Mouse (Mus musculus) adrenal gland (tissue): ENCODE data around the gene Zbtb16.

Experiments used
- intact Hi-C: fragments of 180-260 bp; cut with DNase I; formaldehyde crosslinking; loops from one replicate; pipeline ENCODE4 v1.15.1; 2025

Zbtb16 gene

GRCm38 (mm10) chr9:48712985-48713765, 122.8 kb downstream of the Zbtb16 start:
- intact Hi-C loops = no loop called here

DNA sequence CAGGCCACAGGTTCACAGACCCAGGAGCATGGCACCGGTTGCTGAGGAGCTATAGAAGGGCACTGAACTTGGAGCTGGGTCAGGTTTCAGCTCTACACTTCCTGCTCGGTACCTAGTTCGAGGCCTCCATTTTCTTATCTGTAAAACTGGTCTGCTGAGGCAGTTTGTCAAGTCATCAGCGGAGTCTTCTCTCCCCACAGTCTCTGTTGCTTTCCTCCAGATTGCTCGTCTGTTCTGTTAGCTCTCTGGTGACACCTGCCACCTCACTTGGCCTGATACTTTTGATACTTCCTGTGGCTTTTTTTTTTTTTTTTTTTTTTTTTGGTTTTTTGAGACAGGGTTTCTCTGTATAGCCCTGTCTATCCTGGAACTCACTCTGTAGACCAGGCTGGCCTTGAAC, 124.2 kb downstream of the Zbtb16 start:
- intact Hi-C loops = no loop called here

GRCm38 (mm10) chr9:48711296-48711781, 124.7 kb downstream of the Zbtb16 start:
- intact Hi-C loops = no loop called here

- intact Hi-C loops = no loop called here
Measured at GRCm38 (mm10) chr9:48710355-48711295, 125.4 kb downstream of the Zbtb16 start.

DNA sequence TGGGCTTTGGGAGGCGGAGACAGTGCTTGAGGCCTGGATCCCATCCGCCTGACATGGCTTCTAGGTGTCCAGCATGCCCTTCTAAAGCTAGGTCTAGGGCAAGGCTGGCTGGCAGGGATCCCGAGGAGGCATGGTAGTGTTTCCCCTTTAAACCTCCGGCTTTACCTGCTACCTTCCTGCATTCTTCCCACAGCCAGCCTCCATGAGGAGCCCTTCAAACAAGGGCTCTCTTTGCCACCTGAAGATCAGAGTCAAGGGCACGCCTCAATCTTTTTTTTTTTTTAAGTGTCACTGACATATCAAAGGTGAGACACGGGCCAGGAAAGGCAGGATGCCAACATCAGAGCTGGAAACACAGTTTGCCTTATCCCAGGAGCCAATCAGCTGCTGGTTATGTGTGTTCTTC, 128.2 kb downstream of the Zbtb16 start:
- intact Hi-C loops = no loop called here

- intact Hi-C loops = no loop called here
Measured at GRCm38 (mm10) chr9:48707134-48707823, 128.7 kb downstream of the Zbtb16 start.

GRCm38 (mm10) chr9:48701296-48701695, 134.7 kb downstream of the Zbtb16 start:
- intact Hi-C loops = no loop called here

DNA sequence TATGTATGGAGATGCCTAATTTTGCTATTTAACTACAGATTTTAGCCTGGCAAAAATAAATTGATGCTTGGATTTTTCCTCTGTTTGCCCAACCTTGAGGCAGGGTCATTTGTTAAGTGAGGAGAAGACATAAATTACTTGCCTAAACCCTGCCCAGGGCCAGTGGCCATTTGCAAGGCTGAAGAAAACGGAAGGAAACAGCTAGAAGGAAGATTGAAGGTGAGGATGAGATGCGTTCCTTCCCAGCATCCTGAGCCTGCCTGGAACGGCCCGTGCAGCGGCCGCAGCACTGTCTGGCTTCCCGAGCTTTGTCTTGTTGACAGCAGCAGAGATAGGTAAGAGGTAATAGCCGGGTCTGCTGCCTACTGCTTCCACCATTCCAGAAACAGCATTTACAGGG, 135.2 kb downstream of the Zbtb16 start:
- intact Hi-C loops = no loop called here

DNA sequence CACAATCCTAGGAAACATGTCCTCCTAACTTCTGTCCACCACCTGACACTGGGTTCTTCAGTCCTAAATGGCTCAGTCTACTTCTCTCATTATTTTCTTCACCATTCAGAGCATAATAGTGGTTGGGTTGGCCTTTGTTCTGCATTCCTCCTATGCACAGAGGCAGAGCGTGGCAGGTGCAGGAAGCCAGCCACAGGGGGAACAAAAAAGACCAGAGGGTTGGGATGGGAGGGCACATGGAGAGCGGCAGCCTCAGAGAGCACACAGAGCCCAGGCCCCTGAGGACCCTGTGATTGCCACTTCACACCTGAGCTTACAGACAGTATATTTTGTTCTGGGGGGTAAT, 138.6 kb downstream of the Zbtb16 start:
- intact Hi-C loops = no loop called here

- intact Hi-C loops = no loop called here
Measured at GRCm38 (mm10) chr9:48696731-48697469, 139.1 kb downstream of the Zbtb16 start.

GRCm38 (mm10) chr9:48696330-48696729, 139.7 kb downstream of the Zbtb16 start:
- intact Hi-C loops = no loop called here

- intact Hi-C loops = no loop called here
Measured at GRCm38 (mm10) chr9:48695796-48696195, 140.2 kb downstream of the Zbtb16 start.

DNA sequence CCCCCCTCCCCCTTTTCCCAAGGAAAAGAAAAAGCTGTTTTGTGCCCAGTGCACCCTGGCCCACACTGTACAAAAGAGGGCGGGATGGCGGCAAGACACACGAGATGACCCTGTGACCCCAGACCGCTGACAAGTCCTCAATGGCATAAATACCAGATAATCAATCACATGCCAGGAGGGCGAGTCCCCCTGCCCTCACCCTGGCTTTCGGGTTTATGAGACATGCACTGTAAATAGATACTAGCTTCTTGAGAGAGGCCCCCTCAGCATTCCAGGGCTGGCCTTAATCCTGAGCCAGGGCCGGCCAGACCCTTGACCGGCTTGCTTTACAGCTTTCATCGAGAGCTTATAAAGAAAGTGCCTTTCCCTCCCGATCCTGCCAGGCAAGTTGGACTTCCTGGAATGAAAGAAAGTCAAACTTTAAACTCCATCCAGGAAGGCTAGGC, 141.4 kb downstream of the Zbtb16 start:
- intact Hi-C loops = no loop called here

DNA sequence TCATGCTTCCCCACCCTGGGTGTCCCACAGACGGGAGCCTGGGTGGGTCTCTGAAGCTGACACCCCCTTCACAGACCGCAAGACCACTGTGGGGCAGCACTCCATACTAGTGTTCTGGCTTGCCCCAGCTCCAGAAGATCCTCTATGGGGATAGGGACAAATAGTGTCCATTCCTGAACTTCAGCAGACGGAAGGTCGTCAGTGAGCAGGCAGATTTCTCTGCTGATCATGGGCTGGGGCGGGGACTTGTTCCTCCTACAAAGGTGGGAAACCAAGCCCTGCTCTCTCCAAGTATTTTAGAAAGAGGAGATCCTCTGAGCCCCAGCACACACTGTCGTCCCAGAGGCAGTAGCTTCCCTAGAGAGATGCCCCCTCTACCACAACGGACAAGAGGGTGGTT, 142.3 kb downstream of the Zbtb16 start:
- intact Hi-C loops = no loop called here

DNA sequence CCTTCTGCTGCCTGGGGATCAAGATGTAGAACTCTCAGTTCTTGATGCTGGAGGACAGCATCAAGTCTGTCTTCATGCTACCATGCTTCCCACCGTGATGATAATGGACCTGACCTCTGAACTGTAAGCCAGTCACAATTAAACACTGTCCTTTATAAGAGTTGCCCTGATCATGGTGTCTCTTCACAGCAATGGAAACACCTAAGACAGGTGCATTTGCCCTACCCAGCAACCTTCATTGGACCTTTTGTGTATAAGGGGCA, 146.4 kb downstream of the Zbtb16 start:
- intact Hi-C loops = no loop called here

DNA sequence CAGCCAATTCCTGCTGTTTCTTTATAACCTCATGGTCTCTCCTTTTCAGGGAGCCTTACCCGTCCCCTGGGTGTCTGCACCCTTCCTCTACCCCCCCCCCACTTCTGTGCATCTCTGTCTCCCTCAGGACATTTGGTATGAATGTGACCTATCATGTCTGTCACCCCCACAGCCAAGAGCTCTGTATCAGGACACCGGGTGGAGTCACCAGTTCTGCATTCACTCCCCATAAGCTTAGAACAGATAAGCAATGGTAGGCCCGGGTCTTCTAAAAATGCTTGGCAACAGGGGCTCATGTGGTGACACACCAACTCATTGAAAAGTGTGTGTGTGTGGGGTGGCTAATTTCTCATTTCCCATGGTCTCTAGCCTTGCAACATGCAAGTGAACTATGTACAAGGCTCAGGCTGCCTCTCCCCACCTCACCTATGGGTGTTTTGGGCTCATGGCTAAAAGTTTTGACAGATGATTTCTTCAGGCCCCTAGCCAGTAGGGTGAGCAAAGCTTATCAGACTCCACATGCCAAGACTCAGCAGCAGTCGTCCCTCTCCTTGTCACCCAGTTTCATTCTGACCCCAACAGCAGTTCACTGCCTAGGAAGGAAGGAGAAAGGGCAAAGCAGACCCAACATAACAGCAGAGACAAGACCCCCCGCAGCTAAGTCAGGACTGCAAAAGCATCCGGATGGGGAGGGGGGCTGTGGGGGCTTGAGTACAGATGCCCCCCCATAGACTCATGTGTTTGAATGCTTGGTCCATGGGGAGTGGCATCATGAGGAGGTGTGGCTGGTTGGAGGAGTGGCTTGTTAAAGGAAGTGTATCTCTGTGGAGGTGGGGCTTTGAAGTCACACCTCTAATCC, 146.9 kb downstream of the Zbtb16 start:
- intact Hi-C loops = no loop called here

DNA sequence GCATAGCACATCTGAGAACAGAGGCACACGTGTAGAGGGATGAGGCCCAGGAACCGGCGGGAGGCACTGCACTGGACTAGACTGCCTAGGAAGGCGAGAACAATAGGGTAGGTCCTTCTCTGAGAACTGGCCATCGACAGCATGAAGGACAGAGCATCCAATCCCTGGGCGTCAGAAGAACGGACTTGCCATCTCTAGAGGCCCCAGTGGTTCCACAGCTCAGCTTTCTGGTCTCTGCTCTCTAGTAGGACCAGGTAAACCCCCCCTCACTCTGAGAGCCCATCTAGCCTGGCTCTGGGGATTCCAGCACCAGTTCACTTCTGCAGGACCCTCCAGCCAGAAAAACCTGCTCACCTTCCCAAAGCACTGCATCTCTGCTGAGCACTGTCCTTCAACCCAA, 148.1 kb downstream of the Zbtb16 start:
- intact Hi-C loops = no loop called here

- intact Hi-C loops = no loop called here
Measured at GRCm38 (mm10) chr9:48685721-48686120, 150.3 kb downstream of the Zbtb16 start.

DNA sequence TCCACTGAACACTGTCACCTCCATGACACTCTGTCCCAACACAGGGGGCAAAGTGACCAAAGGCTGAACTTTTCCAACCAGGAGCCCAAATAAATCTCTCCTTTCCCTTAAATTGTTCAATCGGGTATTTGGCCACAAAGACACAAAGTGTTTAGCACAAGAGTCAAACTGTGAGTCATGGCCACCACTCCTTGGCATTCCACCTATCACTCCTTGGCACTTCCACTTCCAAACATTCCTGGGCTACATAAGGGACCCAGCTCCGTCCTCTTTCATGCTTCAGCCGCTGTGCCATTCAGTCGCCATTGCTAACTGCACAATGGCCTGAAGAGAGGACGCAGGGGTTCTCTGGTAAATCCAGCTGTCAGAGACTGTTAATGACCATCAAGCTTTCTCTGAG, 151.9 kb downstream of the Zbtb16 start:
- intact Hi-C loops = no loop called here

DNA sequence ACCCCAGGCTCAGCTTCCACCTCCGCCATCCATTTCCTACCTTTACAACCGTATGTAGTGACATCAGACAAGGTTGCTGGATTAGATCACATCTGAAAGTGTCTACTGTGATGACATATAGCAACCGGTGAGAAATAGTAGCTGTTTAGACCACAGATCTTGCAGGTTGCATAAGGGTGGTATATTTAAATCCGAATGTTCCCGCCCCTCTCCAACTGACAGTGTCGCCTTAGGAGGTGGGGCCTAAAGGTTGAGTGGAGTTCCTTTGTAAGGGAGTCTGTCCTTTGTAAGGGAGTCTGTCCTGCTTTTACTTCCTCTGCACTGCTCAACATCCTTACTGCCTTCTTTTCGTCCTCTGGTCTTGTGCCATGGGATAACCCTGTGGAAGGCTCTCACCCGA, 154.8 kb downstream of the Zbtb16 start:
- intact Hi-C loops = no loop called here
